In the genomic region with DNA sequence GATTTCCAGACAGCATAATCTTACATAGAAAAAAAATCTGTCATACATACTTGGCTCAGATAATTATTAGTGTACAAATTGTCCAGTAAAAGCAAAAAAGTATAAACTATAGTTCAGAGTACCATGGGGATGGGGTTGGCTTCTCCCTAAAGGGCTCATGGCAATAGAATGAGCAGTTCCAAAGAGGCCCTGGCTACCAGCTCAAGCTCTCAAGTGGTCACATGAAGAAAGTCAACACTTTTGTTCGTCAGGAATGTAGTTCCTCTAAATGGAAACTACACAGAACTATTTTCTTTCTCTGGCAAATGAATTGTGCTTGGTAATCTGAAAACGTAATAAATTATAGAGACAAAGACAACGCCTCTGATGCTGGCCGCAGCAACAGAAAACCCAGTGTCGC, we compare ENCODE assay signal across 24 mouse cellular contexts.
A peak's percentile ranks its signal among the peaks of the same experiment; 100 is the strongest.
DNase-seq lines count a peak whose midpoint lies in the region; ATAC-seq and TF ChIP-seq lines count a peak whose summit lies in the region.
"Had no signal": no experiment of that assay in that cellular context is flagged by ENCODE, and none has a peak within 500 bp of the region (broad histone marks: within the 10 kb centered on the region; RNA-seq: fewer than 3 reads in every experiment).

No protein-coding gene starts in this region.

- H3K27me3 ChIP-seq in lung, embryonic 14.5 days (ENCODE audit: insufficient read depth, low read length) = no peaks in the 10 kb centered on the region
- no peaks in the 10 kb centered on the region for H3K27me3 ChIP-seq in lung, postnatal 0 days (replicated peaks; ENCODE audit: insufficient read depth, low read length)
- H3K27me3 ChIP-seq: embryonic facial prominence, embryonic 12.5 days; embryonic facial prominence, embryonic 15.5 days; hindbrain, embryonic 12.5 days; hindbrain, embryonic 15.5 days had no signal

- no peak for DNase-seq in gastrocnemius, adult 2 months
- no peak for DNase-seq in gastrocnemius, postnatal 36 days
- peak; percentile 46 for DNase-seq in lung, embryonic 14.5 days
- no peak for DNase-seq in lung, postnatal 4 days
- peak; percentile 79 for DNase-seq in lung, postnatal 0 days (ENCODE audit: low spot score)
- peak; percentile 80 for DNase-seq in lung, postnatal 25 days (ENCODE audit: low spot score)
- no peak for DNase-seq in embryo, embryonic 10 days (ENCODE audit: low spot score)
- DNase-seq in thymus, postnatal 10 days (ENCODE audit: low spot score in 2 of 2) = no peak
- DNase-seq: adrenal gland, adult 8-10 months; adrenal gland, postnatal 25 days; cerebellum, adult 11-12 months; cerebellum, adult 8-10 months; cerebellum, postnatal 10 days; cerebellum, postnatal 36 days; forebrain, postnatal 0 days; gastrocnemius, postnatal 25 days; heart, adult 2 months had no signal

- WGBS in lung, embryonic 14.5 days = 39% methylated on average over 5 of the region's 5 CpGs
- 44% methylated on average over 5 of the region's 5 CpGs for WGBS in lung, postnatal 0 days

- H3K27ac ChIP-seq in gastrocnemius, adult 2 months = peak overlapping the region; percentile 20; the same call in 1 of the 2 replicates
- peak overlapping the region; percentile 30; the same call in 1 of the 2 replicates for H3K27ac ChIP-seq in lung, embryonic 14.5 days (ENCODE audit: low read depth)
- peak overlapping the region; percentile 4; the same call in 1 of the 2 replicates for H3K27ac ChIP-seq in lung, postnatal 0 days (ENCODE audit: low read length)
- H3K27ac ChIP-seq: embryonic facial prominence, embryonic 12.5 days; embryonic facial prominence, embryonic 15.5 days; heart, adult 2 months; heart, embryonic 10.5 days; hindbrain, embryonic 12.5 days; hindbrain, embryonic 15.5 days had no signal

- H3K36me3 ChIP-seq in lung, embryonic 14.5 days (ENCODE audit: insufficient read depth) = no peaks in the 10 kb centered on the region
- no peaks in the 10 kb centered on the region for H3K36me3 ChIP-seq in lung, postnatal 0 days (ENCODE audit: insufficient read depth, low read length)
- H3K36me3 ChIP-seq: embryonic facial prominence, embryonic 12.5 days; embryonic facial prominence, embryonic 15.5 days; hindbrain, embryonic 12.5 days; hindbrain, embryonic 15.5 days had no signal

- ATAC-seq in lung, embryonic 14.5 days (ENCODE audit: insufficient read depth) = peak; percentile 43
- ATAC-seq in lung, postnatal 0 days = peak; percentile 72
- ATAC-seq: activated CD4-positive, CD25-positive, alpha-beta regulatory T cell, adult 4 months; forebrain, embryonic 14.5 days; forebrain, postnatal 0 days had no signal

- TF ChIP-seq CTCF in gastrocnemius, adult 2 months (IDR thresholded peaks at IDR 0.05) = no peak
- no peak for TF ChIP-seq CTCF in lung, embryonic 14.5 days (IDR thresholded peaks at IDR 0.05; ENCODE audit: low read depth)
- TF ChIP-seq CTCF in lung, postnatal 0 days (IDR thresholded peaks at IDR 0.05) = no peak

- H3K4me1 ChIP-seq in lung, embryonic 14.5 days (ENCODE audit: insufficient read depth) = peaks cover 19% of the 10 kb centered on the region
- peaks cover 9% of the 10 kb centered on the region; the same call in 1 of the 2 replicates for H3K4me1 ChIP-seq in lung, postnatal 0 days (ENCODE audit: insufficient read depth, low read depth, low read length)

- H3K9ac ChIP-seq in lung, embryonic 14.5 days = no peak overlapping the region
- no peak overlapping the region for H3K9ac ChIP-seq in lung, postnatal 0 days (replicated peaks; ENCODE audit: low read depth)
- H3K9ac ChIP-seq: embryonic facial prominence, embryonic 12.5 days; embryonic facial prominence, embryonic 15.5 days; forebrain, postnatal 0 days; hindbrain, embryonic 12.5 days; hindbrain, embryonic 15.5 days had no signal

- no peak overlapping the region for H3K4me3 ChIP-seq in gastrocnemius, adult 2 months
- no peak overlapping the region for H3K4me3 ChIP-seq in lung, embryonic 14.5 days (ENCODE audit: low read depth, low read length)
- no peak overlapping the region for H3K4me3 ChIP-seq in lung, postnatal 0 days (ENCODE audit: low read depth, low read length)
- H3K4me3 ChIP-seq: embryonic facial prominence, embryonic 12.5 days; embryonic facial prominence, embryonic 15.5 days; heart, adult 2 months; heart, embryonic 10.5 days; hindbrain, embryonic 12.5 days; hindbrain, embryonic 15.5 days had no signal

- intact Hi-C loops in gastrocnemius, adult 2 months (cut with DNase I) = loop anchor here (10.0 kb wide), 2 partner anchors 115 to 225 kb away; a partner anchor contains a TSS
- intact Hi-C loops in gastrocnemius, postnatal 36 days (cut with DNase I) = loop anchor here (5.0 kb wide), 2 partner anchors 107 to 227 kb away; no protein-coding TSS in a partner anchor

- no peaks in the 10 kb centered on the region for H3K9me3 ChIP-seq in lung, embryonic 14.5 days (ENCODE audit: low read depth, low read length)
- H3K9me3 ChIP-seq in lung, postnatal 0 days (ENCODE audit: low read length) = no peaks in the 10 kb centered on the region
- H3K9me3 ChIP-seq: embryonic facial prominence, embryonic 12.5 days; embryonic facial prominence, embryonic 15.5 days; heart, embryonic 10.5 days; hindbrain, embryonic 12.5 days; hindbrain, embryonic 15.5 days had no signal

- no peak overlapping the region for H3K4me2 ChIP-seq in lung, embryonic 14.5 days
- no peak overlapping the region for H3K4me2 ChIP-seq in lung, postnatal 0 days (replicated peaks; ENCODE audit: low read depth, low read length)
- H3K4me2 ChIP-seq: embryonic facial prominence, embryonic 12.5 days; embryonic facial prominence, embryonic 15.5 days; hindbrain, embryonic 12.5 days; hindbrain, embryonic 15.5 days had no signal

- peak; percentile 54 for TF ChIP-seq EP300 in lung, postnatal 0 days (IDR thresholded peaks at IDR 0.05)

Comparison
In these comparisons a context has a peak if more than half of its experiments do, and no peak if none do; other contexts are left out.
1. DNase-seq: peak in lung, embryonic 14.5 days (single experiment), lung, postnatal 0 days (single experiment) and lung, postnatal 25 days (single experiment); none in gastrocnemius, adult 2 months (single experiment), gastrocnemius, postnatal 36 days (0 of 2), lung, postnatal 4 days (0 of 2), embryo, embryonic 10 days (single experiment) and thymus, postnatal 10 days (0 of 2).
2. Peak in every context shown above with its lines, with median percentiles within 50 percentile points of each other: H3K27ac ChIP-seq.